Mouse (Mus musculus) midbrain, embryonic 16.5 days (tissue): Measurements from ENCODE around the gene Tgtp1. TPM values are rescaled to one million over a fixed set of nuclear protein-coding genes. Genes with fewer than 3 reads are reported as not detected.
"Not testable (repeated sequence)": the region's sequence is repeated elsewhere in the genome, so short reads cannot be mapped to it uniquely, and the experiment has no call there.

Experiments used
- ATAC-seq: fragments of 200-750 bp; cut with Nextera tagmentation; 2 replicates; pipeline ENCODE4 v1.8.0; 2017; ENCODE audit warnings: moderate TSS enrichment
- H3K27ac ChIP-seq: fragments of 300-500 bp; sonication (generic); 2 replicates; pipeline ENCODE4 v1.5.1; 2014; ENCODE audit warnings: mild to moderate bottlenecking, low read length, mixed read lengths
- H3K27me3 ChIP-seq: fragments of 300-500 bp; sonication (generic); 2 replicates; pipeline ENCODE4 v1.6.1; 2014; ENCODE audit warnings: low read depth, low read length, mixed read lengths; ENCODE audit not compliant: control insufficient read depth, insufficient read depth
- H3K36me3 ChIP-seq: fragments of 300-500 bp; sonication (generic); 2 replicates; pipeline ENCODE4 v1.6.1; 2014; ENCODE audit warnings: mild to moderate bottlenecking, low read length, moderate library complexity, mixed read lengths; ENCODE audit not compliant: control insufficient read depth, insufficient read depth
- H3K4me1 ChIP-seq: fragments of 300-500 bp; sonication (generic); 2 replicates; pipeline ENCODE4 v1.6.1; 2014; ENCODE audit warnings: mild to moderate bottlenecking, low read length, mixed read lengths; ENCODE audit not compliant: control insufficient read depth, insufficient read depth
- H3K4me2 ChIP-seq: fragments of 300-500 bp; sonication (generic); 2 replicates; pipeline ENCODE4 v1.6.1; 2014; ENCODE audit warnings: mild to moderate bottlenecking, low read length, mixed read lengths
- H3K4me3 ChIP-seq: fragments of 300-500 bp; sonication (generic); 2 replicates; pipeline ENCODE4 v1.5.1; 2014; ENCODE audit warnings: low read depth, mild to moderate bottlenecking, low read length, moderate library complexity, mixed read lengths
- H3K9ac ChIP-seq: fragments of 300-500 bp; sonication (generic); 2 replicates; pipeline ENCODE4 v1.6.1; 2014; ENCODE audit warnings: low read depth, low read length, mixed read lengths
- H3K9me3 ChIP-seq: fragments of 300-500 bp; sonication (generic); replicated peaks from 2 replicates; pipeline ENCODE4 v1.6.1; 2014; ENCODE audit warnings: mild to moderate bottlenecking, low read length, mixed read lengths; ENCODE audit not compliant: control insufficient read depth, poor library complexity, severe bottlenecking
- WGBS: fragments of 180-500 bp; shearing (Covaris S2); extraction: QIAGEN DNeasy Blood & Tissue Kit; methylation state at CpG from one replicate; pipeline ENCODE4 v1.1.7; 2014; 5-methylcytosine and 5-hydroxymethylcytosine counted together
- polyA plus RNA-seq: library from polyadenylated mRNA; unstranded; fragments of >200 nt; fragmentation: Nextera tagmentation; extraction: Ambion mirVana; gene quantifications from 2 replicates; pipeline ENCODE4 v1.2.1, GENCODE M21; 2015

The Tgtp1 gene
- polyA plus RNA-seq, 1 experiment from 2014 or later = not detected

DNA sequence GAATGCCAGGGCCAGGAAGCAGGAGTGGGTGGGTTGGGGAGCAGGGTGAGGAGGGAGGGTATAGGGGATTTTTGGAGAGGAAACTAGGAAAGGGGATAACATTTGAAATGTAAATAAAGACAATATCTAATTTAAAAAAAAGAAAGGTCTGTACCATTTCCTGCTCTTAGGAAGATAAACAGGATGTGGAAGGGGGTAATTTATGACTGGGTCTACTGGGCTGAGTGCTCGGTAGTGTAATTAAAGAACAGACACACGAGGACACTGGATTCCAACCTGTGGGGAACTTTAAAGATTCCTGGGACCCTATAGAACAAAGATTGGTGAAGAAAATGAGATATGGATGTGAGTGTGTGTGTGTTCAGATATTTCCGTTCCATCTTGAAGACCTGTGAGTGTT, 11.1 kb downstream of the Tgtp1 start:
- not testable (repeated sequence) for ATAC-seq

DNA sequence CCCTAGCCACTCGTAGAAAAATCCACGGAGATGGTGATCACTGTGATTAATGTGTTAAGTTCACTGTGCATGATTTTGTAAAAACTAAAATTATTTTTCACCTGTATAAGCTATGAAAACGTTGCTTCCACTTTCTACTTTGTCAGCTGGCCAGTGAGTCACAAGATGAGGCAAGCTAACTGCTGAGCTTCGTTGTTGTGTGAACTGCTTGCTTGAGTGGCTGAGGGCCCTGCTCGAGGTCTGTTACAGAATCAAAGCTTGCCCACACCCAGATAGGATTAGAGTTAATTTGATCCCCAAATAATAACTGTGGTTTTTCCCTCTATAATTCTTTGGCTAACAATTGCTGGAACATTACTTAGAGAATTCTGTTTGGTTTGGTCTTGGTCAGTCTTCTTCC, 13.9 kb downstream of the Tgtp1 start:
- not testable (repeated sequence) for H3K27ac ChIP-seq, H3K36me3 ChIP-seq, H3K4me1 ChIP-seq, ATAC-seq, H3K27me3 ChIP-seq, H3K9ac ChIP-seq, H3K4me2 ChIP-seq, H3K9me3 ChIP-seq, H3K4me3 ChIP-seq
- WGBS = no CpG with 5 or more reads among the region's 5 CpGs

More for the DNA sequence above, 11.1 kb downstream of the Tgtp1 start:
- not testable (repeated sequence) for H3K27ac ChIP-seq, H3K4me3 ChIP-seq, H3K4me1 ChIP-seq, H3K4me2 ChIP-seq, H3K9ac ChIP-seq, H3K27me3 ChIP-seq, H3K9me3 ChIP-seq, H3K36me3 ChIP-seq
- WGBS = no CpG with 5 or more reads among the region's 3 CpGs

DNA sequence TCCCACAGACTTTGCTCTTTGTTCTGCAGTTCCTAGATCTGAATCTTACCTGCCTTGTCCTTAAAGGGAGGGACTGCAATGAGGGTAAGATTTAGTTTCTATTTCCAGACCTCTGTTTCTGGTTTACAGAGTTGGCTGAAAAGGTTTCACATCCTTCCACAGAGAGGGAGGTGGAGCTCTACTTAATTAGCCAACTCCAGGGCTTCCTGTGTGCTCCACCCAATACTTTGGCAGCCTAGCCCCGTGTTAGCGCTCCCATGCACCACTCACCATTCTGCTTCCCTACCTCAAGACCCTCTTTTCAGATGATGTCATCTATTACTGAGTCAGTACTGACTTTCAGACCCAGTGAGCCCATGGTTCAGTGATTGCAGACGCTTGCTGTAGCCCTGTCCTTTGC, 14.7 kb downstream of the Tgtp1 start, which contains the start of gene 9930111J21Rik1:
9930111J21Rik1 (minus strand) TSS at position 148 of the 400 bp plus-strand sequence.
- H3K4me3 ChIP-seq, H3K27me3 ChIP-seq, H3K9me3 ChIP-seq, H3K9ac ChIP-seq, H3K4me1 ChIP-seq, H3K27ac ChIP-seq, H3K4me2 ChIP-seq, ATAC-seq, H3K36me3 ChIP-seq: not testable (repeated sequence)
- no CpG with 5 or more reads among the region's 3 CpGs for WGBS

DNA sequence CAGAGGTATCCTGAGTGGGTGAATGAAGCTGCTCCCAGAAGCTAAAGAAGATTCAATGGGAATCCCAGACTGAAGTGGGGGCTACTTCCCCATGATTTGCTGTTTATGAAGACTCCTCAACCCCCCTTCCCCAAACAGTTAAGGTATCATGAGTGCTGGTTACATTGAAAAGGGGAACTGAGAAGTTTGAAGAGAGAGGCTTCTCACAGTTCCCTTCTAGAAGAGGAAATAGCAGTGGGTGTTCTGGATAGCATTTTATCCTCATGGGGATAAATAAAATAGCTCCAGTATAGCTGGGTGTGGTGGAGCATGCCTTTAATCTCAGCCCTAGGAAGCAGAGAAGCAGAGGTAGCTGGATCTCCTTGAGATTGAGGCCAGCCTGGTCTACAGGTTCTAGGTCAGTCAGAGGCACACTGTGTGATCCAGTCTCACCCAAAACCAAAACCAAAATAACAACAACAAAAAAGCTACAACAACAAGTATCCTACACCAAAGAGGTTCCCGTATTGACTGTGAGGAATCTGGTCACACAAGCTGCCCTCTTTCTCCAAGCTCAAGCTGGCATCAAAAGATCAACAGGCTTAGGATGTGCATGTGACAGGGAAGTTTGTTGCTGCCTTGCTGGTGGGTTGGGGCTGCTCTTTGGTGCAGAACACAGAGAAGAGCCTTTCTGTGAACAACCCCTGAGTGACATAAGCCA, 15.6 kb downstream of the Tgtp1 start, which contains the start of gene Olfr56:
Olfr56 (plus strand) TSS at position 650 of the 700 bp plus-strand sequence.
- WGBS = no CpG with 5 or more reads among the region's 1 CpGs
- H3K9me3 ChIP-seq, H3K36me3 ChIP-seq, H3K4me2 ChIP-seq, H3K4me3 ChIP-seq, H3K27ac ChIP-seq, H3K9ac ChIP-seq, H3K4me1 ChIP-seq, ATAC-seq, H3K27me3 ChIP-seq: not testable (repeated sequence)

DNA sequence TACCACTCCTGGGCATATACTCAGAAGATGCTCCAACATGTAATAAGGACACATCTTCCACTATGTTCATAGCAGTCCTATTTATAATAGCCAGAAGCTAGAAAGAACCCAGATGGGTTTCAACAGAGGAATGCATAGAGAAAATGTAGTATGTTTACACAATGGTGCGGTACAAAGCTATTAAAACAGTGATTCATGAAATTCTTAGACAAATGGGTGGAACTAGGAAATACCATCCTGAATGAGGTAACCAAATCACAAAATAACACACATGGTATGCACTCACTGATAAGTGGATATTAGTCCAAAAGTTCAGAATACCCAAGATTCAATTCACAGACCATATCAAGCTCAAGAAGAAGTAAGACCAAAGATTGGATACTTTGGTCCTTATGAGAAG, 19.3 kb downstream of the Tgtp1 start:
- no CpG with 5 or more reads among the region's 1 CpGs for WGBS
- H3K27ac ChIP-seq, H3K36me3 ChIP-seq, H3K9ac ChIP-seq, H3K4me1 ChIP-seq, ATAC-seq, H3K27me3 ChIP-seq, H3K4me2 ChIP-seq, H3K9me3 ChIP-seq, H3K4me3 ChIP-seq: not testable (repeated sequence)

DNA sequence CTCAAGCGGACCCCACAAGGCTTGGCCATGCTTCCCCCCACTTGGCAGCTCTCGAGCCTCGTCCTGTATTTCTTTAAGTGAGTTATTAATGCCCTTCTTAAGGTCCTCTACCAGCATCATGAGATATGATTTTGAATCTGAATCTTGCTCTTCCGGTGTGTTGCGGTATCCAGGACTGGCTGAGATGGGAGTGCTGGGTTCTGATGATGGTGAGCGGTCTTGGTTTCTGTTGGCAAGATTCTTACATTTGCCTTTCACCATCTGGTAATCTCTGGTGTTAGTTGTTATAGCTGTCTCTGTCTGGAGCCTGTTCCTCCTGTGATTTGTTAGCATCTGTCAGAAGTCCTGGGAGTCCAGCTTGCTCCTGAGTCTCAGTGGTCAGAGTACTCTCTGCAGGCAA, 47.9 kb downstream of the Tgtp1 start, which contains the start of gene Psme2b:
Psme2b (minus strand) TSS at position 101 of the 400 bp plus-strand sequence.
- H3K4me1 ChIP-seq = not testable (repeated sequence)
- WGBS = 92% methylated on average over 6 of the region's 6 CpGs

DNA sequence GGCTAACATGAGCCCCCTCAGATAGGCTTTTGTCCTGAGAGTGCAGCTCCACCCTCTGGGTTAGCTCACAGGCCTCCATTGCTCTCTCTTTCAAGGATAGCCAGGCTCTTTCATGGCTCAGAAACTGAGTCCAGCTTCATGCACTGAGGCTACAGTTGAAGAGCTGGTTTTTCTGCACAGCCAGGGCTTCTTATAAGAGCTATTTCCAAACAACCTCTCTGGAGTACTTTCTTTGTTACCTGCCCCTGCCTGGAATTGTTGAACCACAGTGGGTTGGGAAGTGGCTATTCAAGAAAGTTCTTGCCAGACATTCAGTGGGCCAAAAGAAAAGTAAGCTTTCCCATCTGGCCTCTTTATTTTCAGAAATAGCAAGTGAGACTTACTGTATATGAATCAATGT, 54.7 kb downstream of the Tgtp1 start:
- H3K4me2 ChIP-seq, H3K9ac ChIP-seq, H3K9me3 ChIP-seq, H3K36me3 ChIP-seq, H3K4me3 ChIP-seq, H3K4me1 ChIP-seq, ATAC-seq, H3K27me3 ChIP-seq, H3K27ac ChIP-seq: not testable (repeated sequence)

More for the DNA sequence above, 47.9 kb downstream of the Tgtp1 start, which contains the start of gene Psme2b:
- H3K9me3 ChIP-seq, H3K9ac ChIP-seq, ATAC-seq, H3K27me3 ChIP-seq, H3K4me3 ChIP-seq, H3K27ac ChIP-seq, H3K4me2 ChIP-seq, H3K36me3 ChIP-seq: not testable (repeated sequence)

Other genes with a start within 250 kb of the Tgtp1 start
- 347 and 351 TPM in 2 replicates for gene Rack1, start 193.8 kb downstream of the Tgtp1 start, polyA plus RNA-seq
- 6.7 and 6.9 TPM in 2 replicates for gene Trim41, start 176.8 kb downstream of the Tgtp1 start, polyA plus RNA-seq
- 1.8 and 3.6 TPM in 2 replicates for gene Trim7, start 168.0 kb downstream of the Tgtp1 start, polyA plus RNA-seq
- 1.3 and 1.8 TPM in 2 replicates for gene Gm12184, start 167.5 kb downstream of the Tgtp1 start, polyA plus RNA-seq
- 2.0 and 2.8 TPM in 2 replicates for gene Irgm1, start 122.5 kb downstream of the Tgtp1 start, polyA plus RNA-seq
- 0.15 and 0.20 TPM in 2 replicates for gene Gm5431, start 92.0 kb downstream of the Tgtp1 start, polyA plus RNA-seq
- 1.1 and 1.2 TPM in 2 replicates for gene Psme2b, start 48.0 kb downstream of the Tgtp1 start, polyA plus RNA-seq
- gene Olfr56, start 15.3 kb downstream of the Tgtp1 start, polyA plus RNA-seq = not detected in 2 replicates
- gene 9930111J21Rik1, start 14.8 kb downstream of the Tgtp1 start, polyA plus RNA-seq = 0.24 and 0.28 TPM in 2 replicates
- gene Gm12185, start 1.9 kb downstream of the Tgtp1 start, polyA plus RNA-seq = not detected in 2 replicates
- gene 9930111J21Rik2, start 57.1 kb upstream of the Tgtp1 start, polyA plus RNA-seq = 0.23 and 0.35 TPM in 2 replicates
- not detected in 2 replicates for gene Tgtp2, start 70.0 kb upstream of the Tgtp1 start, polyA plus RNA-seq
- 0.52 and 0.53 TPM in 2 replicates for gene Ifi47, start 82.4 kb upstream of the Tgtp1 start, polyA plus RNA-seq
- not detected in 2 replicates for gene Olfr1396, start 120.7 kb upstream of the Tgtp1 start, polyA plus RNA-seq
- gene Olfr1395, start 148.1 kb upstream of the Tgtp1 start, polyA plus RNA-seq = not detected in 2 replicates
- gene Olfr1394, start 160.2 kb upstream of the Tgtp1 start, polyA plus RNA-seq = not detected in 2 replicates
- 0.10 and 0.39 TPM in 2 replicates for gene Btnl9, start 193.0 kb upstream of the Tgtp1 start, polyA plus RNA-seq
- gene Zfp62, start 209.1 kb upstream of the Tgtp1 start, polyA plus RNA-seq = 38.6 and 43.4 TPM in 2 replicates